Mouse (Mus musculus) 416B (cell line): Measurements from ENCODE around the gene Sdhd.
"Not testable (repeated sequence)": the region's sequence is repeated elsewhere in the genome, so short reads cannot be mapped to it uniquely, and the experiment has no call there.

ENCODE experiments used
- DNase-seq: peaks from one replicate; pipeline ENCODE4 v3.0.0; 2011; ENCODE audit warnings: low read depth

Sdhd gene

DNA sequence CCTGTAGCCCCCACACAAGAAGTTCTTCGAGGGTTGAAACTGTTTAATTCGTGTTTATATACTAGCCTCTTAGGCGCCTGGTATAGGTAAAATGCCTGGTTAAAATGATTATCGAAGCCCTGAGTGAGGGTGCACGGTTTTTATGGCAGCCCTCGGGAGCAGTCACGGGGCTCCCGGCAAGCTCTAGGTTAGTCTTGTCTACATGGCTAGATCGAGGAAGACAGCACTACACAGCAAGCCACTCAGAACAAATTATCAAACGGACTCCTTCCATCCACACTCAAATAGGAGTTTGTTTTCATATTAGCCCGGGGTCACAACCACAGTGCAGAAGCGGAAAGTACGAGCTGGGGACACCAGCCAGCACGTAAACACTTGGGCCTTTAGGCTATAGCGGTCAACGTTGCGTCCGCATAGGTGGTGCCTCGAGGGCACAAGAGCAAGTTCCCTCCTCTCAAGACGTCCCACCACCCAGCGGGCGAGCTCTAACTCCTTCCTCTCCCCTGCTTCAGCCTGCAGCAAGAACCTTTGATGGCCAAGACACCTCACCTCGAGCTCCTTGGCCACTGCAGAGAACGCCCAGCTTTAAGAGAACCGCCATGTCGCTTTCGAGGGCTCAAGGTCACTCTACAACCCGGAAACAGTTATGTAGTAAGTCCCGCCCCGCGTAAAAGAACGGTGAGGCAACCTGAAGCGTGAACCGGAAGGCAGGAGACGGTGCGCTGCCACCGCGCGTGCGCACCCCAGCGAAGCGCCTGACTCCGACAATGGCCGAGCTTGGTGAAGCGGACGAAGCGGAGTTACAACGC, at the start of gene Sdhd, which contains the start of gene Timm8b:
Sdhd (minus strand) TSS at position 624 of the 809 bp plus-strand sequence.
Timm8b (plus strand) TSS at position 722 of the 809 bp plus-strand sequence.
- DNase-seq, result peak; percentile 97

DNA sequence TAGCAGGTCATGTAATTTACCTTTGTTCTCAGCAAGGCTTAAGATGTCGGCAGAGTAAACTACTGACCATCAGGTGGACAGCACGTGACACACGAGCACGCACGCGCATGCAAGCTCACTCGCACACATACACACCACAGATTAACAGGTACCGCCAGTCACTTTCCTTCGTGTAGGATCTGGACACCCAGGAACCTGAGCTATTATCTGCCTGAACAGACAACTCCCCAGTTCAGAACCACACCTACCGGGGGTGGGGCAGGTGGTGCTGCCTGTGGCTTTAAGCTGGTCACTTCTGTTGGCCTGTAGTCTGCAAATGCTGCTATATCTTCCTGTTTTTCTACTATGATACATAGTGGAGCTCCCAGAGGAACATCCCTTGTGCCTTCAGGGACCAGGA, 46.9 kb upstream of the Sdhd start:
- no peak for DNase-seq

DNA sequence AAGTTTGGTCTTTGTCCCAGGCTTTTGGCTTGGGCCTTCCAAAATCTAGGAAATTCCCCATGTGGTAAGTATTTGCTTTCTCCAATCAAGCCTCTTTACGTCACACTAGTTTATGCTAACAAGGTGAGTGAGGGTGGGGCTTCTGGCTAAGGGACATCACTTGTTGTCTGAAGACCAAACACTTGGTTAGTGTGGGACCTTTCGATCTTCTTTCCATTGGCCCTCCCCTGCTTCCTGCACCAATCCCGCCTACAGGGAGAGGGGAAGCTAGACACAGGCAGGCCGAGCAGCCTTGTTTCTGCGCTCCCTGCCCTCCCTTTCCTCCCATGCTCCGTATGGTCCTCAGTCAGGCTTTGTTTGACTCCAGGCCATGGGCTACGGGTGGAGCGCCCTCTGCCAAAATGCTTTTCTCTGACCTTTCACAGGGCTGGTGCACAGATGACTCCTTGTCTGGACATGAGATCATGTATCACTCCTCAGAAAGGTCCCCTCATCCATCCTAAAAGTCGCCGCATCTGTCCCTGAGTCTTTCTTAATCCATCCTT, 43.3 kb upstream of the Sdhd start:
- no peak for DNase-seq

DNA sequence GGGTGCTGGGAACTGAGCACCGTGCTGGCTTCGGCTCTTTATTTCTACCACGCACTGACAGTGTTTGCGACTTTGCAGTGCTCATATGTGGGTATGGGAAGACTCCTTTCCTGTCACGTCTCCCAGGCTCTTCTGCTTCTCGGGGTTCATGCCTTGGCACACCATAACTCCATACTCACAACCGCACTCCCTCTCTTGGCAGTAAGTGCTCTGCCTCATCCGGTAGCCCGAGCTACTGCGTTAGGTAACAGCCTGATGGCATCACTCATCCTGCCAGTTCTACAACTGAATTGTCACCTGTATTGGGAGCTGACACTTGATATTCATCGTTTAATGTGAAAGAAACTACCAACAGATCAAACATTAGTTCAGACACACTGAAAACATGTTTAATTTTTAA, 30.7 kb upstream of the Sdhd start:
- DNase-seq, result no peak

GRCm38 (mm10) chr9:50633059-50633458, 29.4 kb upstream of the Sdhd start:
- peak; percentile 56 for DNase-seq

GRCm38 (mm10) chr9:50632016-50632688, 28.5 kb upstream of the Sdhd start:
- DNase-seq, result peak; percentile 32

DNA sequence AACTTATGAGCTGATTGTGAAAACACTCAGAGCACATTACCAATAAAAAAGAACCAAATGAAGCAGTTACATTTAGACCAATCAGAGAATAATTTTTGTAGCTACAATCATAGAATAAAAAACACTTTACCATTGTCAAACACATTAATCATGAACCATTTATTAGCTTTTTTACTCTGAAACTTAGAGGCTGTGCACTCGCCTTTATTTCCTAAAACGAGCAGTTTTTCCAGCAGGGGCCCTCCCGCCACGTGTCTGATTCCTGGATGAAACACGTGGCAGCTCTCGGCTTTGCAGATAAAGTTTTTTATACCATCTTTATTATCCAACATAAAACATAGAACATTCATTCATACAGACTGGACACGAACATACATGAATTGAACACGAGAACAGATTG, 27.3 kb upstream of the Sdhd start:
- DNase-seq, result not testable (repeated sequence)

DNA sequence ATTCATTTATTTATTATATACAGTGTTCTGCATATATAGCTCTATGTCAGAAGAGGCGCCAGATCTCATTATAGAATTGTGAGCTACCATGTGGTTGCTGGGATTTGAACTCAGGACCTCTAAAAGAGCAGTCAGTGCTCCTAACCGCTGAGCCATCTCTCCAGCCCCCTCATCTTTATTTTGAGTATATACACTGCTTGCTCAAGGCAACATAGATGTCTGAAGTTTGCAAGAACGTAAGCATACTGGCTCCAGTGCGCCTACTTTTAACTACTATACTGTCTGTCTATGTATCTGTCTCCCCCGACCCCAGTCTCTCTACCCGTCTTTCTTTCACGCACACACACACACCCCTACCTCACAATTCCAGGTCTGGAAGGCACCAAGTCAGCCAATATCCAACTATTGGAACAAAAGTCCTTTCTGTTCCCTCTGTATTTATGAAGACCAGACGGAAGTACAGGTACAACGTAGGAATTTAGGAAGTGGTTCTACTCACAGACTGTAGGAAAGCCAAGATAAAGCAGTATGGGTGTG, 14.2 kb upstream of the Sdhd start:
- DNase-seq, result no peak

GRCm38 (mm10) chr9:50616766-50617603, 13.4 kb upstream of the Sdhd start, which contains the start of the genes Pih1d2 and Nkapd1:
TSS of gene Pih1d2 (plus strand) at chr9:50617321.
TSS of gene Nkapd1 (minus strand) at chr9:50617464.
- DNase-seq, result peak; percentile 95

- no peak for DNase-seq
These were observed 12.5 kb upstream of the Sdhd start for GRCm38 (mm10) chr9:50616161-50616560.

- DNase-seq, result no peak
These were observed 8.5 kb upstream of the Sdhd start for GRCm38 (mm10) chr9:50612115-50612514.

DNA sequence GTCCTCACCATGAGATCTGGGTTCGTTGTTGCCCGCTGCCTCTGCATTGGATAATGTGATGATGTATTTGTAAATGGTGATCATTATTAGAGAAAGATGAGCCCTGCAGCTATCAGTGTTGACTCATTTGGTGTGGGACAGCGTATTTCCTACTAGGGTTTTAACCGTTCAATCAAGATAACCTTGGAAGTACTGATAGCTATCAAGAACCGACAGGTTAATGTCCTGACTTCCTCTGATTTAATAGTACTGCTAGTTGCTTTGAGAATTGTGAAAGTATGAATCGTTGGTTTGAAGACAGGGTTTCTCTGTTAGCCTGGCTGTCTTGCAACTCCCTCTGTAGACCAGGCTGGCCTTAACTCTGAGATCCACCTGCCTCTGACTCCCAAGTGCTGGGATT, 726 bp upstream of the Sdhd start:
- peak; percentile 43 for DNase-seq

GRCm38 (mm10) chr9:50603998-50604324, 349 bp upstream of the Sdhd start:
- DNase-seq, result no peak

GRCm38 (mm10) chr9:50602055-50602845, 1.4 kb downstream of the Sdhd start:
- DNase-seq, result no peak

DNA sequence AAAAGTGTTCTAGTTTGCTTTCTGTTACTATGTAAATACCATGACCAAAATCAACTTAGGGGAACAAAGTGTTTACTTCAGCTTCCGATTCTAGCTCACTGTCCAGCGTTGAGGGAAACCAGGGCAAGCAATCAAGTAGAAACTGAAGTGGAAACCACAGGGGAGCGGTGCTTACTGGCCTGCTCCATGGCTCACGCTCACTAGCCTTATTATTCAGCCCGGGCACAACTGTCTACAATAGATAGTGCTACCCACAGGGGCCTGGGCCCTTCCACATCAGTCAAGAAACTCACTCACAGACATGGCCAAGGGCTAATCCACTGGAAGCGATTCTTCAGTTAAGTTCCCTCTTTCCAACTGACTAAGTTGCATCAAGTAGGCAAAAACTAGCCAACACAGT, 2.1 kb downstream of the Sdhd start:
- no peak for DNase-seq

DNA sequence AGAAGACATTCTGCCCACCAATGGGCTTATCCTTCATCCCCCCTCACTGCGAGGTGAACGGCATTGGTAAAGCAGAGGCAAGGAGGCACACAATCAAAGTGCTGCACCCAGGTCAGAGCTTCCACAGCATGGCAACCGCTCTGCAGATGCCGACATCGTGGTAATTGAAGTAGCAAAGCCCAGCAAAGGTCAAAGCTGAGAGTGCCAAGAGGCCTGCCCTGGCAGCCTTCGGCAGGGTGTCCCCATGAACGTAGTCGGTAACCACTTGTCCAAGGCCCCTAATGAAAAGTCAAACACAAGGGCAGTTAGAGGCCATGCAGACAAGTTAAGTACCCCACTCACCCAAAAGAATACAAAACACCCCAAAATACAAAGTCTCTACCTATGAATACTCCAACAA, 6.6 kb downstream of the Sdhd start:
- no peak for DNase-seq

DNA sequence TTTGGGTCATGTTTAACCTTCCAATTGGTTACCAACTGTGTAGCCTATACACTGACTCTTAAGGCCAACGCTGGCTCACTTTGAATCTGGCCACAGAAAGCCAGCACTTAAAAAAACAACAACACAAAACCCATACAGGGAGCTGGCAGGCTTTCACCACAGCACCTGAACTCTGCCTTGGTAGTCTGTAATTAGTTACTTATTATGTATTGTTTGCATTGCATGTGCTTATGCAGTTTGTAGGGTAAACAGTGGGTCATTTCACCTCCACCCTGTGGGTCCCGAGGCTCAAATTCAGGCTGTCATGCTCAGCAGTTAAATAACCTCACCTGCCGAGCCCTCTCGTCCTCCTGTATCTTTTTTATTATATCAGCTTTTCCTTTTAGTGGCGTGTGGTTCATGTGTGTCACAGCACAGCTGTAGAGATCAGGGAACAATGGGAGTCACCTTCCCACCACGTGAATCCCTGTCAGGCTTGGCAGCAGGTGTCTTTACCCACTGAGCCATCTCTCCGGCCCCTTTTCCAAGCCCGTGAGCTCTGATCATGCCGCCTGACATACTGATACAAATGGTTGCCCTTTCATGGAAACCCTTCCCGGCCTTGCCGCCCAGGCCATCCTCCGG, 8.7 kb downstream of the Sdhd start:
- no peak for DNase-seq

DNA sequence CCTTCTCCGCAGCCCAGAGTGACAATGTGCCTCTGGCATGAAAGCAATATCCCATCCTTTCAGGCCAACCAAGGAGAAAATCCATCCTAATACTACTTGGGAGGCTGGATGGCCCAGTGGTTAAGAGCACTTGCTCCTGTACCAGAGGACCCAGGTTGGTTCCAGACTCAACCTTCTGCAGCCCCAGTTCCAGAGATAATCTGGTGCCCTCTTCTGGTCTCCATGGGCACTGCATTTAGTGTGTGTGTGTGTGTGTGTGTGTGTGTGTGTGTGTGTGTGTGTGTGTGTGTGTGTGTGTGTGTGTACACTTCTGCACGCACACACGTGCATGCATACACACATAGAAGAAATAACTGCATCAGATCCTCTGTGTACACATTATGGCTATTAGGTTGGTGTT, 10.1 kb downstream of the Sdhd start:
- DNase-seq, result peak; percentile 72

GRCm38 (mm10) chr9:50592955-50593354, 10.7 kb downstream of the Sdhd start:
- DNase-seq, result no peak

GRCm38 (mm10) chr9:50590856-50591518, 12.6 kb downstream of the Sdhd start:
- peak; percentile 81 for DNase-seq
